Mouse (Mus musculus): ENCODE measurements around the gene 4930522H14Rik. TPM values are rescaled to one million over a fixed set of nuclear protein-coding genes. Genes with fewer than 3 reads are reported as not detected.

4930522H14Rik gene
- not detected in 2 replicates for polyA plus RNA-seq (2012; ENCODE audit: insufficient read depth, insufficient read length, low replicate concordance, missing spikeins)

- H3K4me3 ChIP-seq (ENCODE audit: insufficient read depth, low read depth, low read length): no peak within 1 kb of the TSS
- no peak within 1 kb of the TSS for H3K27ac ChIP-seq (ENCODE audit: insufficient read depth, low read depth, low read length)
- no peaks in the 10 kb centered on the region for H3K4me1 ChIP-seq (ENCODE audit: control insufficient read depth, insufficient read depth, low read length)
- WGBS: 99% methylated on average over 2 of the region's 2 CpGs
- TF ChIP-seq POLR2A (IDR thresholded peaks at IDR 0.05; ENCODE audit: insufficient read depth, low read depth, low read length) (no peak), CTCF (IDR thresholded peaks at IDR 0.05; ENCODE audit: insufficient read depth, low read depth, low read length) (no peak)
Measured at GRCm38 (mm10) chr4:109531111-109531510, at the start of gene 4930522H14Rik. Gene 4930522H14Rik, minus strand, starts transcription at chr4:109531297.

GRCm38 (mm10) chr4:109578356-109578755, 47.3 kb upstream of the 4930522H14Rik start:
- no peaks in the 10 kb centered on the region for H3K4me1 ChIP-seq (ENCODE audit: control insufficient read depth, insufficient read depth, low read length)
- 92% methylated on average over 3 of the region's 3 CpGs for WGBS

GRCm38 (mm10) chr4:109576933-109577332, 45.8 kb upstream of the 4930522H14Rik start:
- Histone ChIP-seq H3K4me3 (ENCODE audit: insufficient read depth, low read depth, low read length) (no peak overlapping the region), H3K4me1 (ENCODE audit: control insufficient read depth, insufficient read depth, low read length) (no peaks in the 10 kb centered on the region), H3K27ac (ENCODE audit: insufficient read depth, low read depth, low read length) (no peak overlapping the region)
- no peak for TF ChIP-seq CTCF (IDR thresholded peaks at IDR 0.05; ENCODE audit: insufficient read depth, low read depth, low read length)
- no peak for TF ChIP-seq POLR2A (IDR thresholded peaks at IDR 0.05; ENCODE audit: insufficient read depth, low read depth, low read length)
- WGBS: 59% methylated on average over 5 of the region's 5 CpGs

More at GRCm38 (mm10) chr4:109578356-109578755, 47.3 kb upstream of the 4930522H14Rik start:
- H3K27ac ChIP-seq (ENCODE audit: insufficient read depth, low read depth, low read length): no peak overlapping the region
- H3K4me3 ChIP-seq (ENCODE audit: insufficient read depth, low read depth, low read length): no peak overlapping the region
- no peak for TF ChIP-seq POLR2A (IDR thresholded peaks at IDR 0.05; ENCODE audit: insufficient read depth, low read depth, low read length)
- TF ChIP-seq CTCF (IDR thresholded peaks at IDR 0.05; ENCODE audit: insufficient read depth, low read depth, low read length): no peak

GRCm38 (mm10) chr4:109574845-109575244, 43.7 kb upstream of the 4930522H14Rik start:
- Histone ChIP-seq H3K4me3 (ENCODE audit: insufficient read depth, low read depth, low read length) (no peak overlapping the region), H3K4me1 (ENCODE audit: control insufficient read depth, insufficient read depth, low read length) (no peaks in the 10 kb centered on the region), H3K27ac (ENCODE audit: insufficient read depth, low read depth, low read length) (no peak overlapping the region)
- whole genome bisulfite sequencing: 86% methylated on average over 9 of the region's 9 CpGs
- TF ChIP-seq CTCF (IDR thresholded peaks at IDR 0.05; ENCODE audit: insufficient read depth, low read depth, low read length) (no peak), POLR2A (IDR thresholded peaks at IDR 0.05; ENCODE audit: insufficient read depth, low read depth, low read length) (no peak)

GRCm38 (mm10) chr4:109574331-109574730, 43.2 kb upstream of the 4930522H14Rik start:
- WGBS: 40% methylated on average over 8 of the region's 8 CpGs
- no peak overlapping the region for H3K27ac ChIP-seq (ENCODE audit: insufficient read depth, low read depth, low read length)
- TF ChIP-seq POLR2A (IDR thresholded peaks at IDR 0.05; ENCODE audit: insufficient read depth, low read depth, low read length) (no peak), CTCF (IDR thresholded peaks at IDR 0.05; ENCODE audit: insufficient read depth, low read depth, low read length) (no peak)
- H3K4me1 ChIP-seq (ENCODE audit: control insufficient read depth, insufficient read depth, low read length): no peaks in the 10 kb centered on the region
- H3K4me3 ChIP-seq (ENCODE audit: insufficient read depth, low read depth, low read length): no peak overlapping the region

GRCm38 (mm10) chr4:109572632-109573031, 41.5 kb upstream of the 4930522H14Rik start:
- WGBS: 93% methylated on average over 1 of the region's 1 CpGs
- TF ChIP-seq POLR2A (IDR thresholded peaks at IDR 0.05; ENCODE audit: insufficient read depth, low read depth, low read length) (no peak), CTCF (IDR thresholded peaks at IDR 0.05; ENCODE audit: insufficient read depth, low read depth, low read length) (no peak)
- H3K4me1 ChIP-seq (ENCODE audit: control insufficient read depth, insufficient read depth, low read length): no peaks in the 10 kb centered on the region
- no peak overlapping the region for H3K4me3 ChIP-seq (ENCODE audit: insufficient read depth, low read depth, low read length)
- no peak overlapping the region for H3K27ac ChIP-seq (ENCODE audit: insufficient read depth, low read depth, low read length)

- TF ChIP-seq POLR2A (IDR thresholded peaks at IDR 0.05; ENCODE audit: insufficient read depth, low read depth, low read length) (no peak), CTCF (IDR thresholded peaks at IDR 0.05; ENCODE audit: insufficient read depth, low read depth, low read length) (no peak)
- Histone ChIP-seq H3K4me1 (ENCODE audit: control insufficient read depth, insufficient read depth, low read length) (no peaks in the 10 kb centered on the region), H3K27ac (ENCODE audit: insufficient read depth, low read depth, low read length) (no peak overlapping the region), H3K4me3 (ENCODE audit: insufficient read depth, low read depth, low read length) (0 out of 2 replicates have a peak overlapping the region, but pooled peaks have one; percentile 4)
- WGBS: 72% methylated on average over 9 of the region's 9 CpGs
Measured at GRCm38 (mm10) chr4:109569421-109569820, 38.3 kb upstream of the 4930522H14Rik start.

- WGBS: 52% methylated on average over 10 of the region's 10 CpGs
- TF ChIP-seq POLR2A (IDR thresholded peaks at IDR 0.05; ENCODE audit: insufficient read depth, low read depth, low read length) (no peak), CTCF (IDR thresholded peaks at IDR 0.05; ENCODE audit: insufficient read depth, low read depth, low read length) (no peak)
- H3K27ac ChIP-seq (ENCODE audit: insufficient read depth, low read depth, low read length): no peak overlapping the region
- H3K4me3 ChIP-seq (ENCODE audit: insufficient read depth, low read depth, low read length): 0 out of 2 replicates have a peak overlapping the region, but pooled peaks have one; percentile 4
- no peaks in the 10 kb centered on the region for H3K4me1 ChIP-seq (ENCODE audit: control insufficient read depth, insufficient read depth, low read length)
Measured at GRCm38 (mm10) chr4:109568959-109569358, 37.9 kb upstream of the 4930522H14Rik start.

- no peak overlapping the region for H3K4me3 ChIP-seq (ENCODE audit: insufficient read depth, low read depth, low read length)
- H3K27ac ChIP-seq (ENCODE audit: insufficient read depth, low read depth, low read length): no peak overlapping the region
- TF ChIP-seq POLR2A (IDR thresholded peaks at IDR 0.05; ENCODE audit: insufficient read depth, low read depth, low read length) (no peak), CTCF (IDR thresholded peaks at IDR 0.05; ENCODE audit: insufficient read depth, low read depth, low read length) (no peak)
- H3K4me1 ChIP-seq (ENCODE audit: control insufficient read depth, insufficient read depth, low read length): no peaks in the 10 kb centered on the region
- 90% methylated on average over 6 of the region's 6 CpGs for WGBS
Measured at GRCm38 (mm10) chr4:109564711-109565110, 33.6 kb upstream of the 4930522H14Rik start.
